Mouse (Mus musculus): ENCODE data around the gene Adipor2. TPM values are rescaled to one million over a fixed set of nuclear protein-coding genes. Genes with fewer than 3 reads are reported as not detected.

Adipor2 gene
- polyA plus RNA-seq, 1 experiment: not detected

DNA sequence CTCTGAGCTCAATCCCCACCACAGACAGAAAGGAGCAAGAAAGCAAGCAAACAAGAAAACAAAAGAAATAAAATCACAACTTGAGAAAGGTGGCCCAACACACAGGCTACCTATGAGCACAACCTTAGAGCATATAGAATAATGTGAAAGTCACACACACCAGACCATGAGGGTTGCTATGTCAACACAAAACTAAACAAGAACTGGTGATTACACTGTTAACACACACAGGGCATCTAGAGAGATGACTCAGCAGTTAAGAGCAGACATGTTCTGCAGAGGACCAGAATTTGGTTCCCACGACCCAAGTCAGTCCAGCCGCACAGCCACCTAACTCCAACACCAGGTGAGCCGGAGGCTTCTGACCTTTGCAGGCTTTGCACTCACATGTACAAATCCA is 14.5 kb downstream of the Adipor2 start:
- H3K4me3 ChIP-seq (ENCODE audit: insufficient read depth, low read depth, low read length): no peak overlapping the region
- H3K27ac ChIP-seq (ENCODE audit: insufficient read depth, low read depth, low read length): no peak overlapping the region
- TF ChIP-seq CTCF (IDR thresholded peaks at IDR 0.05; ENCODE audit: insufficient read depth, low read depth, low read length) (no peak), POLR2A (IDR thresholded peaks at IDR 0.05; ENCODE audit: insufficient read depth, low read depth, low read length) (no peak)
- 65% methylated on average over 3 of the region's 3 CpGs for WGBS
- no peaks in the 10 kb centered on the region for H3K4me1 ChIP-seq (ENCODE audit: control insufficient read depth, insufficient read depth, low read length)

- no peak overlapping the region for H3K27ac ChIP-seq (ENCODE audit: insufficient read depth, low read depth, low read length)
- no peaks in the 10 kb centered on the region for H3K4me1 ChIP-seq (ENCODE audit: control insufficient read depth, insufficient read depth, low read length)
- H3K4me3 ChIP-seq (ENCODE audit: insufficient read depth, low read depth, low read length): no peak overlapping the region
- 88% methylated on average over 8 of the region's 8 CpGs for WGBS
- TF ChIP-seq POLR2A (IDR thresholded peaks at IDR 0.05; ENCODE audit: insufficient read depth, low read depth, low read length) (no peak), CTCF (IDR thresholded peaks at IDR 0.05; ENCODE audit: insufficient read depth, low read depth, low read length) (no peak)
These were observed 15.8 kb downstream of the Adipor2 start for GRCm38 (mm10) chr6:119401545-119402304.

DNA sequence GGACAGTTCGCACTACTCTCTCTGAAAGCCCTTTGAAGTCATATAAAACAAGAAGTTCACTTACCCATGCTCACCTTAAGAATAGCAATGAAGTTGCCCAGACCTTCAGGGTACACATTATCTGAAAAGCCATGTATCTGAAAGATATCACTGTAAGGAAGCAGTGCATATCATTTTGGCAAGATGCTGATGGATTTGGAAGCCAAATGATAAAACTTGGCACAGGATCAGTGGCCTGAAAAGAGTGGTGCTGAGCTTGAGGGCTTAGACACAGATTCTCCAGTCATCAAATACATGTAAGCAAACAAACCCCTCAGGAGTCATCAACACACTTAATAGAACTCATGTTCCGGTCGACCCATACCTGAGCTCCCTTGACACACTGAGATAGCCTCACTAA is 16.9 kb downstream of the Adipor2 start:
- WGBS: 92% methylated on average over 3 of the region's 3 CpGs
- Histone ChIP-seq H3K4me3 (ENCODE audit: insufficient read depth, low read depth, low read length) (no peak overlapping the region), H3K4me1 (ENCODE audit: control insufficient read depth, insufficient read depth, low read length) (no peaks in the 10 kb centered on the region; the same call in 1 of the 2 replicates), H3K27ac (ENCODE audit: insufficient read depth, low read depth, low read length) (no peak overlapping the region)
- TF ChIP-seq CTCF (IDR thresholded peaks at IDR 0.05; ENCODE audit: insufficient read depth, low read depth, low read length): no peak
- no peak for TF ChIP-seq POLR2A (IDR thresholded peaks at IDR 0.05; ENCODE audit: insufficient read depth, low read depth, low read length)

GRCm38 (mm10) chr6:119399371-119399770 is 18.1 kb downstream of the Adipor2 start:
- no peak overlapping the region for H3K4me3 ChIP-seq (ENCODE audit: insufficient read depth, low read depth, low read length)
- 95% methylated on average over 3 of the region's 3 CpGs for WGBS

GRCm38 (mm10) chr6:119396309-119396634 is 21.2 kb downstream of the Adipor2 start:
- Histone ChIP-seq H3K4me1 (ENCODE audit: control insufficient read depth, insufficient read depth, low read length) (no peaks in the 10 kb centered on the region; the same call in 1 of the 2 replicates), H3K4me3 (ENCODE audit: insufficient read depth, low read depth, low read length) (no peak overlapping the region), H3K27ac (ENCODE audit: insufficient read depth, low read depth, low read length) (no peak overlapping the region)
- no peak for TF ChIP-seq POLR2A (IDR thresholded peaks at IDR 0.05; ENCODE audit: insufficient read depth, low read depth, low read length)
- no peak for TF ChIP-seq CTCF (IDR thresholded peaks at IDR 0.05; ENCODE audit: insufficient read depth, low read depth, low read length)
- WGBS: 68% methylated on average over 5 of the region's 5 CpGs

More at GRCm38 (mm10) chr6:119399371-119399770, 18.1 kb downstream of the Adipor2 start:
- TF ChIP-seq POLR2A (IDR thresholded peaks at IDR 0.05; ENCODE audit: insufficient read depth, low read depth, low read length): no peak
- TF ChIP-seq CTCF (IDR thresholded peaks at IDR 0.05; ENCODE audit: insufficient read depth, low read depth, low read length): no peak
- Histone ChIP-seq H3K4me1 (ENCODE audit: control insufficient read depth, insufficient read depth, low read length) (no peaks in the 10 kb centered on the region; the same call in 1 of the 2 replicates), H3K27ac (ENCODE audit: insufficient read depth, low read depth, low read length) (no peak overlapping the region)

GRCm38 (mm10) chr6:119395421-119396308 is 21.8 kb downstream of the Adipor2 start:
- Histone ChIP-seq H3K4me3 (ENCODE audit: insufficient read depth, low read depth, low read length) (no peak overlapping the region), H3K27ac (ENCODE audit: insufficient read depth, low read depth, low read length) (no peak overlapping the region), H3K4me1 (ENCODE audit: control insufficient read depth, insufficient read depth, low read length) (no peaks in the 10 kb centered on the region; the same call in 1 of the 2 replicates)
- TF ChIP-seq CTCF (IDR thresholded peaks at IDR 0.05; ENCODE audit: insufficient read depth, low read depth, low read length) (no peak), POLR2A (IDR thresholded peaks at IDR 0.05; ENCODE audit: insufficient read depth, low read depth, low read length) (no peak)
- 86% methylated on average over 14 of the region's 14 CpGs for WGBS

- H3K4me3 ChIP-seq (ENCODE audit: insufficient read depth, low read depth, low read length): no peak overlapping the region
- TF ChIP-seq CTCF (IDR thresholded peaks at IDR 0.05; ENCODE audit: insufficient read depth, low read depth, low read length) (no peak), POLR2A (IDR thresholded peaks at IDR 0.05; ENCODE audit: insufficient read depth, low read depth, low read length) (no peak)
- no peaks in the 10 kb centered on the region; the same call in 1 of the 2 replicates for H3K4me1 ChIP-seq (ENCODE audit: control insufficient read depth, insufficient read depth, low read length)
- WGBS: 71% methylated on average over 9 of the region's 9 CpGs
- no peak overlapping the region for H3K27ac ChIP-seq (ENCODE audit: insufficient read depth, low read depth, low read length)
These were observed 24.7 kb downstream of the Adipor2 start for GRCm38 (mm10) chr6:119392836-119393235.

GRCm38 (mm10) chr6:119390728-119391127 is 26.8 kb downstream of the Adipor2 start:
- no peak for TF ChIP-seq CTCF (IDR thresholded peaks at IDR 0.05; ENCODE audit: insufficient read depth, low read depth, low read length)
- TF ChIP-seq POLR2A (IDR thresholded peaks at IDR 0.05; ENCODE audit: insufficient read depth, low read depth, low read length): no peak
- WGBS: 93% methylated on average over 4 of the region's 4 CpGs
- no peaks in the 10 kb centered on the region for H3K4me1 ChIP-seq (ENCODE audit: control insufficient read depth, insufficient read depth, low read length)

DNA sequence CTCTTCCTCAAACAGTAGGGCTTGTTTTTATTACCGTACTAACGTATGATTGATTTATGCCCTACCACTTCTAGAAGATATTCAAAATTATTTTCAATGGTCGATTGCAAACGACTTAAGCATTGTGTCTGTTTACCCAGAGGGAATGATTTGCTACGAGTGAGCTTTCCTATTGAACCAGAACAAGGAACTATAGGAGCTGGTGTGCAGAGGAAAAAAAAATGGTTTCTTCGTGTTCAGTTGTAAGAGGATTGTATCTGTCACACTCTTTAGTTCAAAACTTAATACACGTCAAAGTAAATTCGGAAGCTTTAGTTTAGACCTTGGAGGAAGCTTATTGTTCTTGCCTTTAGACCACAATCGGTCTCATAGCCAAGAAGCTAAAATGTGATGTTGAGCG is 28.4 kb downstream of the Adipor2 start:
- no peak for TF ChIP-seq CTCF (IDR thresholded peaks at IDR 0.05; ENCODE audit: insufficient read depth, low read depth, low read length)
- no peak for TF ChIP-seq POLR2A (IDR thresholded peaks at IDR 0.05; ENCODE audit: insufficient read depth, low read depth, low read length)
- 2% methylated on average over 10 of the region's 10 CpGs for WGBS
- H3K4me3 ChIP-seq (ENCODE audit: insufficient read depth, low read depth, low read length): peak overlapping the region; percentile 54
- H3K27ac ChIP-seq (ENCODE audit: insufficient read depth, low read depth, low read length): peak overlapping the region; percentile 43
- H3K4me1 ChIP-seq (ENCODE audit: control insufficient read depth, insufficient read depth, low read length): no peaks in the 10 kb centered on the region

More at GRCm38 (mm10) chr6:119390728-119391127, 26.8 kb downstream of the Adipor2 start:
- Histone ChIP-seq H3K4me3 (ENCODE audit: insufficient read depth, low read depth, low read length) (no peak overlapping the region), H3K27ac (ENCODE audit: insufficient read depth, low read depth, low read length) (no peak overlapping the region)
